Mouse (Mus musculus): ENCODE measurements around the gene Rnpepl1.
A peak's percentile ranks its signal among the peaks of the same experiment; 100 is the strongest.

Gene Rnpepl1

GRCm38 (mm10) chr1:92906779-92907631 lies 3.6 kb upstream of the Rnpepl1 start, which contains the start of gene Dusp28:
Dusp28 (plus strand) TSS chr1:92906981.
- peak; percentile 79 to 82 for DNase-seq (ENCODE audit: low spot score in 2 of 2)

- DNase-seq (ENCODE audit: low spot score in 2 of 2), result no peak
These were observed 2.8 kb upstream of the Rnpepl1 start for GRCm38 (mm10) chr1:92907632-92908360.

GRCm38 (mm10) chr1:92908664-92909063 lies 1.9 kb upstream of the Rnpepl1 start:
- DNase-seq (ENCODE audit: low spot score in 2 of 2), result no peak

GRCm38 (mm10) chr1:92909068-92909467 lies 1.5 kb upstream of the Rnpepl1 start:
- DNase-seq (ENCODE audit: low spot score in 2 of 2), result no peak

GRCm38 (mm10) chr1:92910925-92911720 lies 540 bp downstream of the Rnpepl1 start:
- DNase-seq (ENCODE audit: low spot score in 2 of 2), result peak; percentile 71 to 74

GRCm38 (mm10) chr1:92911721-92912138 lies 1.1 kb downstream of the Rnpepl1 start:
- no peak for DNase-seq (ENCODE audit: low spot score in 2 of 2)

- DNase-seq (ENCODE audit: low spot score in 2 of 2), result no peak
These were observed 1.7 kb downstream of the Rnpepl1 start for GRCm38 (mm10) chr1:92912286-92912685.

GRCm38 (mm10) chr1:92914239-92914638 lies 3.7 kb downstream of the Rnpepl1 start:
- no peak for DNase-seq (ENCODE audit: low spot score in 2 of 2)

- DNase-seq (ENCODE audit: low spot score in 2 of 2), result no peak
These were observed 4.4 kb downstream of the Rnpepl1 start for GRCm38 (mm10) chr1:92914993-92915392.

- DNase-seq (ENCODE audit: low spot score in 2 of 2), result no peak
These were observed 6.1 kb downstream of the Rnpepl1 start for GRCm38 (mm10) chr1:92916725-92917124.

- DNase-seq (ENCODE audit: low spot score in 2 of 2), result no peak
These were observed 8.6 kb downstream of the Rnpepl1 start for GRCm38 (mm10) chr1:92919151-92919550.

- DNase-seq (ENCODE audit: low spot score in 2 of 2), result no peak
These were observed 9.2 kb downstream of the Rnpepl1 start for GRCm38 (mm10) chr1:92919775-92920174.

GRCm38 (mm10) chr1:92920474-92921200 lies 10.1 kb downstream of the Rnpepl1 start:
- DNase-seq (ENCODE audit: low spot score in 2 of 2), result no peak

- DNase-seq (ENCODE audit: low spot score in 2 of 2), result no peak
These were observed 10.9 kb downstream of the Rnpepl1 start for GRCm38 (mm10) chr1:92921496-92921895.

GRCm38 (mm10) chr1:92930171-92930706 lies 19.7 kb downstream of the Rnpepl1 start:
- DNase-seq (ENCODE audit: low spot score in 2 of 2), result no peak

GRCm38 (mm10) chr1:92933611-92934010 lies 23.0 kb downstream of the Rnpepl1 start:
- DNase-seq (ENCODE audit: low spot score in 2 of 2), result no peak

GRCm38 (mm10) chr1:92934182-92934827 lies 23.7 kb downstream of the Rnpepl1 start, which contains the start of gene Capn10:
Capn10 (plus strand) TSS chr1:92934376.
- DNase-seq (ENCODE audit: low spot score in 2 of 2), result peak; percentile 97 to 98

- DNase-seq (ENCODE audit: low spot score in 2 of 2), result no peak
These were observed 24.7 kb downstream of the Rnpepl1 start for GRCm38 (mm10) chr1:92935054-92935962.

- no peak for DNase-seq (ENCODE audit: low spot score in 2 of 2)
These were observed 25.4 kb downstream of the Rnpepl1 start for GRCm38 (mm10) chr1:92935977-92936376.

Measured in right cerebral cortex, adult 2 months (tissue).